Mouse (Mus musculus) liver, embryonic 16.5 days (tissue): ENCODE data around the gene Tex52. TPM values are rescaled to one million over a fixed set of nuclear protein-coding genes. Genes with fewer than 3 reads are reported as not detected.

Experiments used
- ATAC-seq: fragments of 200-750 bp; cut with Nextera tagmentation; 2 replicates; pipeline ENCODE4 v1.8.0; 2017; ENCODE audit warnings: low read depth, mild to moderate bottlenecking, moderate number of reproducible peaks, moderate library complexity
- H3K27ac ChIP-seq: fragments of 300-500 bp; sonication (generic); 2 replicates; pipeline ENCODE4 v1.5.1; 2014; ENCODE audit warnings: mild to moderate bottlenecking, low read length
- H3K27me3 ChIP-seq: fragments of 300-500 bp; sonication (generic); 2 replicates; pipeline ENCODE4 v1.6.1; 2014; ENCODE audit warnings: low read depth, low read length, mixed read lengths; ENCODE audit not compliant: control insufficient read depth, insufficient read depth
- H3K36me3 ChIP-seq: fragments of 300-500 bp; sonication (generic); 2 replicates; pipeline ENCODE4 v1.6.1; 2014; ENCODE audit warnings: mild to moderate bottlenecking; ENCODE audit not compliant: control insufficient read depth, insufficient read depth
- H3K4me1 ChIP-seq: fragments of 300-500 bp; sonication (generic); 2 replicates; pipeline ENCODE4 v1.6.1; 2014; ENCODE audit warnings: low read depth, low read length, mixed read lengths; ENCODE audit not compliant: control insufficient read depth
- H3K4me2 ChIP-seq: fragments of 300-500 bp; sonication (generic); 2 replicates; pipeline ENCODE4 v1.6.1; 2014; ENCODE audit warnings: low read depth, low read length, mixed read lengths
- H3K4me3 ChIP-seq: fragments of 300-500 bp; sonication (generic); 2 replicates; pipeline ENCODE4 v1.5.1; 2014; ENCODE audit warnings: low read depth, mild to moderate bottlenecking, low read length
- H3K9ac ChIP-seq: fragments of 300-500 bp; sonication (generic); 2 replicates; pipeline ENCODE4 v1.6.1; 2014; ENCODE audit warnings: low read depth, low read length
- H3K9me3 ChIP-seq: fragments of 300-500 bp; sonication (generic); replicated peaks from 2 replicates; pipeline ENCODE4 v1.6.1; 2016; ENCODE audit warnings: low read length; ENCODE audit not compliant: control insufficient read depth
- WGBS: fragments of 180-500 bp; shearing (Covaris S2); extraction: QIAGEN DNeasy Blood & Tissue Kit; methylation state at CpG from one replicate; pipeline ENCODE4 v1.1.7; 2014; ENCODE audit not compliant: insufficient replicate concordance; 5-methylcytosine and 5-hydroxymethylcytosine counted together
- polyA plus RNA-seq: library from polyadenylated mRNA; unstranded; fragments of >200 nt; fragmentation: Nextera tagmentation; extraction: Ambion mirVana; gene quantifications from 2 replicates; pipeline ENCODE4 v1.2.1, GENCODE M21; 2015

The Tex52 gene
- polyA plus RNA-seq, 1 experiment from 2014 or later, result not detected

DNA sequence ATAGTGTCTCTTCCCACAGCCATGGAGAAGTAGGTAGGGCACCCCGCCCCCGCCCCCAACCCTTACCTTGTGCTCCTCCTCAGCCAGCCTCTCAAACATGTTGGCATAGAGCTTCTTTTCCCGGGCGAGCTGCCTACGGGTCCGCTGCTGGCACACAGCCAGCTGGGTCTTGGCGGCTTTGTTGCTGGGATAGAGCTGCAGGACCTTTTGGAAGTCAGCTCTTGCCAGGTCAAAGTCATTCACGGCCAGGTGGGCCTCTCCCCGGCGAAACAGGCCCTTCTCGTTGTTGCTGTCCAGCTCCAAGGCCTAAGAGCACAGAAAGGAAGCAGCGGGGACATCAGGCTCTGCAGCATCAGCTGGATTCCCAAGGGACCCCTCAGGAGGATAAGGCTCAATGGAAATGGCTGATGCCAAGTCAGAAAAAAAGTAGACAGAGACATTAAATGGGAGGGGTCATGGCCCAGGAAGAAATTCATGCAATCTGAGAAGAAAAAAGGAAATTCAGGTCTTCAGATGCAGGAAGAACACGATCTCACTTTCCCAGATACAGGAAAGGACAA is 57.2 kb downstream of the Tex52 start:
- no peak overlapping the region for H3K4me2 ChIP-seq
- WGBS, result 84% methylated on average over 13 of the region's 13 CpGs
- no peak overlapping the region for H3K4me3 ChIP-seq
- no peak overlapping the region for H3K9ac ChIP-seq
- H3K27ac ChIP-seq, result no peak overlapping the region
- no peaks in the 10 kb centered on the region for H3K9me3 ChIP-seq
- no peaks in the 10 kb centered on the region for H3K27me3 ChIP-seq
- peaks cover 30% of the 10 kb centered on the region for H3K4me1 ChIP-seq
- H3K36me3 ChIP-seq, result peaks cover 57% of the 10 kb centered on the region
- ATAC-seq, result no peak

GRCm38 (mm10) chr6:128433566-128433965 is 58.3 kb downstream of the Tex52 start:
- H3K27me3 ChIP-seq, result no peaks in the 10 kb centered on the region
- 86% methylated on average over 13 of the region's 13 CpGs for WGBS
- ATAC-seq, result no peak
- H3K9me3 ChIP-seq, result no peaks in the 10 kb centered on the region
- H3K9ac ChIP-seq, result no peak overlapping the region
- no peak overlapping the region for H3K27ac ChIP-seq
- H3K4me1 ChIP-seq, result peaks cover 32% of the 10 kb centered on the region
- H3K4me2 ChIP-seq, result no peak overlapping the region
- H3K4me3 ChIP-seq, result no peak overlapping the region
- H3K36me3 ChIP-seq, result peaks cover 57% of the 10 kb centered on the region

Other genes with a start within 250 kb of the Tex52 start
- gene Tspan9, start 231.9 kb upstream of the Tex52 start, polyA plus RNA-seq, result 23.3 and 25.8 TPM in 2 replicates
- gene Tead4, start 74.6 kb upstream of the Tex52 start, polyA plus RNA-seq, result 0.44 and 0.51 TPM in 2 replicates
- gene Tulp3, start 19.6 kb upstream of the Tex52 start, polyA plus RNA-seq, result 1.4 and 1.7 TPM in 2 replicates
- gene Rhno1, start 12.5 kb upstream of the Tex52 start, polyA plus RNA-seq, result 48.0 and 54.8 TPM in 2 replicates
- gene Foxm1, start 12.5 kb upstream of the Tex52 start, polyA plus RNA-seq, result 14.4 and 17.3 TPM in 2 replicates
- not detected in 2 replicates for gene Gm44596, start within 50 bp of the Tex52 start, polyA plus RNA-seq
- gene Nrip2, start 23.8 kb downstream of the Tex52 start, polyA plus RNA-seq, result 4.1 and 4.7 TPM in 2 replicates
- 10.5 and 11.9 TPM in 2 replicates for gene Itfg2, start 49.5 kb downstream of the Tex52 start, polyA plus RNA-seq
- gene Fkbp4, start 63.2 kb downstream of the Tex52 start, polyA plus RNA-seq, result 156 and 174 TPM in 2 replicates
- 674 and 844 TPM in 2 replicates for gene Pzp, start 151.3 kb downstream of the Tex52 start, polyA plus RNA-seq
- 47.2 and 49.7 TPM in 2 replicates for gene A2ml1, start 206.2 kb downstream of the Tex52 start, polyA plus RNA-seq
- gene Klrb1a, start 248.1 kb downstream of the Tex52 start, polyA plus RNA-seq, result 0.24 and 0.27 TPM in 2 replicates